Mouse (Mus musculus): ENCODE results near the gene Gipc2. TPM values are rescaled to one million over a fixed set of nuclear protein-coding genes. Genes with fewer than 3 reads are reported as not detected.

Gipc2 gene
- polyA plus RNA-seq, 1 experiment from 2014 or later: 4.2 TPM

GRCm38 (mm10) chr3:152158344-152159291 lies 7.4 kb downstream of the Gipc2 start:
- Histone ChIP-seq H3K4me1 (ENCODE audit: control insufficient read depth, insufficient read depth, low read length) (no peaks in the 10 kb centered on the region), H3K36me3 (replicated peaks; ENCODE audit: control insufficient read depth, insufficient read depth, low read depth, low read length) (no peaks in the 10 kb centered on the region), H3K9ac (replicated peaks; ENCODE audit: low read length) (no peak overlapping the region), H3K4me3 (ENCODE audit: low read depth, low read length) (no peak overlapping the region), H3K4me2 (ENCODE audit: low read depth, low read length) (no peak overlapping the region), H3K27ac (replicated peaks; ENCODE audit: low read depth, low read length) (no peak overlapping the region), H3K9me3 (replicated peaks; ENCODE audit: control insufficient read depth, low read length) (no peaks in the 10 kb centered on the region), H3K27me3 (ENCODE audit: control insufficient read depth, insufficient read depth, low read length) (no peaks in the 10 kb centered on the region)
- 74% methylated on average over 10 of the region's 10 CpGs for WGBS
- no peak for ATAC-seq (replicated peaks; ENCODE audit: insufficient number of reproducible peaks, low FRiP score, low TSS enrichment, low read depth)
- no peak for DNase-seq (ENCODE audit: low spot score)

GRCm38 (mm10) chr3:152156816-152157496 lies 9.1 kb downstream of the Gipc2 start:
- H3K4me3 ChIP-seq (ENCODE audit: low read depth, low read length): no peak overlapping the region
- no peaks in the 10 kb centered on the region for H3K27me3 ChIP-seq (ENCODE audit: control insufficient read depth, insufficient read depth, low read length)
- ATAC-seq (replicated peaks; ENCODE audit: insufficient number of reproducible peaks, low FRiP score, low TSS enrichment, low read depth): no peak
- no peak overlapping the region for H3K4me2 ChIP-seq (ENCODE audit: low read depth, low read length)
- no peaks in the 10 kb centered on the region for H3K9me3 ChIP-seq (replicated peaks; ENCODE audit: control insufficient read depth, low read length)
- 73% methylated on average over 23 of the region's 23 CpGs for WGBS
- no peak overlapping the region for H3K9ac ChIP-seq (replicated peaks; ENCODE audit: low read length)
- H3K4me1 ChIP-seq (ENCODE audit: control insufficient read depth, insufficient read depth, low read length): no peaks in the 10 kb centered on the region
- H3K27ac ChIP-seq (replicated peaks; ENCODE audit: low read depth, low read length): no peak overlapping the region
- DNase-seq (ENCODE audit: low spot score): no peak
- H3K36me3 ChIP-seq (replicated peaks; ENCODE audit: control insufficient read depth, insufficient read depth, low read depth, low read length): no peaks in the 10 kb centered on the region

- 51% methylated on average over 11 of the region's 11 CpGs for WGBS
- DNase-seq (ENCODE audit: low spot score): no peak
- H3K36me3 ChIP-seq (replicated peaks; ENCODE audit: control insufficient read depth, insufficient read depth, low read depth, low read length): no peaks in the 10 kb centered on the region
- H3K9me3 ChIP-seq (replicated peaks; ENCODE audit: control insufficient read depth, low read length): no peaks in the 10 kb centered on the region
- no peak overlapping the region for H3K4me3 ChIP-seq (ENCODE audit: low read depth, low read length)
- H3K4me2 ChIP-seq (ENCODE audit: low read depth, low read length): no peak overlapping the region
- no peak for ATAC-seq (replicated peaks; ENCODE audit: insufficient number of reproducible peaks, low FRiP score, low TSS enrichment, low read depth)
- no peak overlapping the region for H3K27ac ChIP-seq (replicated peaks; ENCODE audit: low read depth, low read length)
- H3K9ac ChIP-seq (replicated peaks; ENCODE audit: low read length): no peak overlapping the region
- H3K27me3 ChIP-seq (ENCODE audit: control insufficient read depth, insufficient read depth, low read length): no peaks in the 10 kb centered on the region
- no peaks in the 10 kb centered on the region for H3K4me1 ChIP-seq (ENCODE audit: control insufficient read depth, insufficient read depth, low read length)
Measured at GRCm38 (mm10) chr3:152155296-152155948, 10.6 kb downstream of the Gipc2 start.

DNA sequence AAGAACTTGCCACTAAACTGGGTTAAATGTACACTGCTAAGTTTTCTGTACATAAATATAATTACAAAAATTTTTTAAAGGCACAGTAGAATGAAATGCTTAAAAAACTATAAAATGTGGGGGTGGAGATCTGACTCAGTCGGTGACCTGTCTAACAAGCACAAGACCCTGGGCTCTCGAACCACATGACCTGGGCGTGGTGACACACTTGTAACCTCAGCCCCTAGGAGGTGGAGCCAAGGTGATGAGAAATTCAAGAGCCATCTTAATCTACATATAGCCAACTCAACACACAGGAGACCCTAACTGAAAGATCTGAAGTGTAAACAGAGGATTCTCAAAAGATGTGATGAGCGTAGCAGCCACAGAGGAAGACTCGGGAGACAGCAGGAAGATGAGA lies 11.9 kb downstream of the Gipc2 start:
- Histone ChIP-seq H3K36me3 (replicated peaks; ENCODE audit: control insufficient read depth, insufficient read depth, low read depth, low read length) (no peaks in the 10 kb centered on the region), H3K4me1 (ENCODE audit: control insufficient read depth, insufficient read depth, low read length) (no peaks in the 10 kb centered on the region), H3K27ac (replicated peaks; ENCODE audit: low read depth, low read length) (no peak overlapping the region), H3K4me2 (ENCODE audit: low read depth, low read length) (no peak overlapping the region), H3K27me3 (ENCODE audit: control insufficient read depth, insufficient read depth, low read length) (no peaks in the 10 kb centered on the region), H3K9ac (replicated peaks; ENCODE audit: low read length) (no peak overlapping the region), H3K9me3 (replicated peaks; ENCODE audit: control insufficient read depth, low read length) (no peaks in the 10 kb centered on the region), H3K4me3 (ENCODE audit: low read depth, low read length) (no peak overlapping the region)
- ATAC-seq (replicated peaks; ENCODE audit: insufficient number of reproducible peaks, low FRiP score, low TSS enrichment, low read depth) (no peak), DNase-seq (ENCODE audit: low spot score) (no peak)
- 87% methylated on average over 5 of the region's 5 CpGs for WGBS

GRCm38 (mm10) chr3:152153152-152153551 lies 12.9 kb downstream of the Gipc2 start:
- Histone ChIP-seq H3K4me1 (ENCODE audit: control insufficient read depth, insufficient read depth, low read length) (no peaks in the 10 kb centered on the region), H3K36me3 (replicated peaks; ENCODE audit: control insufficient read depth, insufficient read depth, low read depth, low read length) (no peaks in the 10 kb centered on the region), H3K4me2 (ENCODE audit: low read depth, low read length) (no peak overlapping the region), H3K9ac (replicated peaks; ENCODE audit: low read length) (no peak overlapping the region), H3K27me3 (ENCODE audit: control insufficient read depth, insufficient read depth, low read length) (no peaks in the 10 kb centered on the region), H3K4me3 (ENCODE audit: low read depth, low read length) (no peak overlapping the region), H3K9me3 (replicated peaks; ENCODE audit: control insufficient read depth, low read length) (no peaks in the 10 kb centered on the region), H3K27ac (replicated peaks; ENCODE audit: low read depth, low read length) (no peak overlapping the region)
- DNase-seq (ENCODE audit: low spot score) (no peak), ATAC-seq (replicated peaks; ENCODE audit: insufficient number of reproducible peaks, low FRiP score, low TSS enrichment, low read depth) (no peak)
- 83% methylated on average over 2 of the region's 2 CpGs for WGBS

- Histone ChIP-seq H3K9ac (replicated peaks; ENCODE audit: low read length) (no peak overlapping the region), H3K27me3 (ENCODE audit: control insufficient read depth, insufficient read depth, low read length) (no peaks in the 10 kb centered on the region), H3K4me2 (ENCODE audit: low read depth, low read length) (no peak overlapping the region), H3K27ac (replicated peaks; ENCODE audit: low read depth, low read length) (no peak overlapping the region), H3K36me3 (replicated peaks; ENCODE audit: control insufficient read depth, insufficient read depth, low read depth, low read length) (no peaks in the 10 kb centered on the region), H3K4me1 (ENCODE audit: control insufficient read depth, insufficient read depth, low read length) (no peaks in the 10 kb centered on the region), H3K4me3 (ENCODE audit: low read depth, low read length) (no peak overlapping the region), H3K9me3 (replicated peaks; ENCODE audit: control insufficient read depth, low read length) (no peaks in the 10 kb centered on the region)
- 81% methylated on average over 1 of the region's 1 CpGs for WGBS
- no peak for DNase-seq (ENCODE audit: low spot score)
- ATAC-seq (replicated peaks; ENCODE audit: insufficient number of reproducible peaks, low FRiP score, low TSS enrichment, low read depth): 0 out of 2 replicates have a peak, but pooled peaks have one; percentile 39
Measured at GRCm38 (mm10) chr3:152152483-152152804, 13.6 kb downstream of the Gipc2 start.

- H3K9me3 ChIP-seq (replicated peaks; ENCODE audit: control insufficient read depth, low read length): no peaks in the 10 kb centered on the region
- H3K4me2 ChIP-seq (ENCODE audit: low read depth, low read length): 0 out of 2 replicates have a peak overlapping the region, but pooled peaks have one; percentile 21
- H3K27ac ChIP-seq (replicated peaks; ENCODE audit: low read depth, low read length): no peak overlapping the region
- H3K27me3 ChIP-seq (ENCODE audit: control insufficient read depth, insufficient read depth, low read length): no peaks in the 10 kb centered on the region
- WGBS: 66% methylated on average over 29 of the region's 29 CpGs
- H3K9ac ChIP-seq (replicated peaks; ENCODE audit: low read length): no peak overlapping the region
- no peaks in the 10 kb centered on the region for H3K4me1 ChIP-seq (ENCODE audit: control insufficient read depth, insufficient read depth, low read length)
- H3K4me3 ChIP-seq (ENCODE audit: low read depth, low read length): no peak overlapping the region
- ATAC-seq (replicated peaks; ENCODE audit: insufficient number of reproducible peaks, low FRiP score, low TSS enrichment, low read depth): no peak
- DNase-seq (ENCODE audit: low spot score): no peak
- H3K36me3 ChIP-seq (replicated peaks; ENCODE audit: control insufficient read depth, insufficient read depth, low read depth, low read length): no peaks in the 10 kb centered on the region
Measured at GRCm38 (mm10) chr3:152151725-152152482, 14.1 kb downstream of the Gipc2 start.

Data from embryonic facial prominence, embryonic 11.5 days (tissue).